Mouse (Mus musculus) retina, postnatal 7 days (tissue): Measurements from ENCODE around the gene Mast2.

ENCODE experiments used
- DNase-seq: peaks from one replicate; pipeline ENCODE4 v3.0.0-alpha.2; 2012; ENCODE audit warnings: low read depth, low spot score

The Mast2 gene

GRCm38 (mm10) chr4:116406668-116407067 is 57.3 kb downstream of the Mast2 start:
- no peak for DNase-seq

- DNase-seq, result no peak
These were observed 58.0 kb downstream of the Mast2 start for GRCm38 (mm10) chr4:116405955-116406351.

- no peak for DNase-seq
These were observed 58.6 kb downstream of the Mast2 start for GRCm38 (mm10) chr4:116405276-116405954.

- DNase-seq, result no peak
These were observed 60.1 kb downstream of the Mast2 start for GRCm38 (mm10) chr4:116403884-116404283.

- no peak for DNase-seq
These were observed 61.3 kb downstream of the Mast2 start for GRCm38 (mm10) chr4:116402708-116403107.

GRCm38 (mm10) chr4:116398051-116398450 is 65.9 kb downstream of the Mast2 start:
- no peak for DNase-seq

- DNase-seq, result no peak
These were observed 85.9 kb downstream of the Mast2 start for GRCm38 (mm10) chr4:116377973-116378667.

GRCm38 (mm10) chr4:116371676-116372075 is 92.3 kb downstream of the Mast2 start:
- no peak for DNase-seq

GRCm38 (mm10) chr4:116358099-116358498 is 105.9 kb downstream of the Mast2 start:
- DNase-seq, result no peak

- DNase-seq, result no peak
These were observed 111.1 kb downstream of the Mast2 start for GRCm38 (mm10) chr4:116352919-116353318.

- DNase-seq, result no peak
These were observed 111.5 kb downstream of the Mast2 start for GRCm38 (mm10) chr4:116352496-116352895.

- peak; percentile 34 for DNase-seq
These were observed 121.9 kb downstream of the Mast2 start for GRCm38 (mm10) chr4:116342119-116342518.

- no peak for DNase-seq
These were observed 127.7 kb downstream of the Mast2 start for GRCm38 (mm10) chr4:116336294-116336693.

GRCm38 (mm10) chr4:116329256-116329655 is 134.7 kb downstream of the Mast2 start:
- no peak for DNase-seq

GRCm38 (mm10) chr4:116322127-116322526 is 141.9 kb downstream of the Mast2 start:
- DNase-seq, result no peak

GRCm38 (mm10) chr4:116317575-116317974 is 146.4 kb downstream of the Mast2 start:
- no peak for DNase-seq

GRCm38 (mm10) chr4:116304551-116304950 is 159.4 kb downstream of the Mast2 start:
- DNase-seq, result no peak

GRCm38 (mm10) chr4:116300878-116301355 is 163.1 kb downstream of the Mast2 start:
- no peak for DNase-seq

GRCm38 (mm10) chr4:116293296-116293695 is 170.7 kb downstream of the Mast2 start:
- DNase-seq, result no peak

- no peak for DNase-seq
These were observed 172.4 kb downstream of the Mast2 start for GRCm38 (mm10) chr4:116291561-116291960.

- peak; percentile 4 for DNase-seq
These were observed 181.8 kb downstream of the Mast2 start for GRCm38 (mm10) chr4:116282211-116282610.

GRCm38 (mm10) chr4:116268220-116268619 is 195.8 kb downstream of the Mast2 start:
- no peak for DNase-seq
